Mouse (Mus musculus) embryonic facial prominence, embryonic 10.5 days (tissue): ENCODE data around the gene Ncbp2. TPM values are rescaled to one million over a fixed set of nuclear protein-coding genes. Genes with fewer than 3 reads are reported as not detected.

Source experiments
- DNase-seq: peaks from one replicate; pipeline ENCODE4 v3.0.0-alpha.2; 2017; ENCODE audit warnings: low spot score
- H3K27ac ChIP-seq: fragments of 300-500 bp; sonication (generic); replicated peaks from 2 replicates; pipeline ENCODE4 v1.5.1; 2016; ENCODE audit warnings: mild to moderate bottlenecking
- H3K27me3 ChIP-seq: fragments of 300-500 bp; sonication (generic); replicated peaks from 2 replicates; pipeline ENCODE4 v1.6.1; 2016; ENCODE audit warnings: low read depth, mild to moderate bottlenecking; ENCODE audit not compliant: poor library complexity, severe bottlenecking
- H3K36me3 ChIP-seq: fragments of 300-500 bp; sonication (generic); replicated peaks from 2 replicates; pipeline ENCODE4 v1.6.1; 2016; ENCODE audit warnings: mild to moderate bottlenecking, moderate library complexity
- H3K4me1 ChIP-seq: fragments of 300-500 bp; sonication (generic); 2 replicates; pipeline ENCODE4 v1.6.1; 2016
- H3K4me3 ChIP-seq: fragments of 300-500 bp; sonication (generic); 2 replicates; pipeline ENCODE4 v1.5.1; 2016; ENCODE audit warnings: mild to moderate bottlenecking, moderate library complexity
- H3K9me3 ChIP-seq: fragments of 300-500 bp; sonication (generic); 2 replicates; pipeline ENCODE4 v1.6.1; 2016; ENCODE audit warnings: mild to moderate bottlenecking
- WGBS: fragments of 180-500 bp; shearing (Covaris S2); methylation state at CpG from one replicate; pipeline ENCODE4 v1.1.7; 2016; 5-methylcytosine and 5-hydroxymethylcytosine counted together
- polyA plus RNA-seq: library from polyadenylated mRNA; unstranded; fragments of >200 nt; fragmentation: Nextera tagmentation; extraction: Ambion mirVana; gene quantifications from 2 replicates; pipeline ENCODE4 v1.2.1, GENCODE M21; 2016

Ncbp2 gene
- polyA plus RNA-seq, result 139 and 145 TPM in 2 replicates

GRCm38 (mm10) chr16:31948345-31948774 is at the start of gene Ncbp2, which contains the start of gene 0610012G03Rik:
TSS of gene Ncbp2 (plus strand) at chr16:31948513.
TSS of gene 0610012G03Rik (minus strand) at chr16:31948494.
- H3K27ac ChIP-seq, result peak within 1 kb of the TSS; percentile 90
- no peaks in the 10 kb centered on the region for H3K9me3 ChIP-seq
- H3K4me3 ChIP-seq, result peak within 1 kb of the TSS; percentile 82
- peaks cover 38% of the 10 kb centered on the region for H3K4me1 ChIP-seq
- peaks cover 55% of the 10 kb centered on the region for H3K36me3 ChIP-seq
- peak; percentile 97 for DNase-seq
- whole genome bisulfite sequencing, result under 1% methylated on average over 55 of the region's 55 CpGs
- no peaks in the 10 kb centered on the region for H3K27me3 ChIP-seq

GRCm38 (mm10) chr16:31898546-31899326 is 49.6 kb upstream of the Ncbp2 start:
- H3K36me3 ChIP-seq, result no peaks in the 10 kb centered on the region
- 86% methylated on average over 18 of the region's 18 CpGs for WGBS
- no peak for DNase-seq
- H3K9me3 ChIP-seq, result peaks cover 6% of the 10 kb centered on the region; the same call in 1 of the 2 replicates
- no peak overlapping the region; the same call in 1 of the 2 replicates for H3K27ac ChIP-seq
- H3K4me3 ChIP-seq, result no peak overlapping the region
- peaks cover 24% of the 10 kb centered on the region; the same call in 1 of the 2 replicates for H3K27me3 ChIP-seq
- peaks cover 23% of the 10 kb centered on the region for H3K4me1 ChIP-seq

GRCm38 (mm10) chr16:31901886-31902285 is 46.4 kb upstream of the Ncbp2 start:
- Histone ChIP-seq H3K4me1 (peaks cover 30% of the 10 kb centered on the region), H3K36me3 (no peaks in the 10 kb centered on the region), H3K27ac (no peak overlapping the region), H3K9me3 (peaks cover 6% of the 10 kb centered on the region; the same call in 1 of the 2 replicates), H3K4me3 (no peak overlapping the region), H3K27me3 (peaks cover 23% of the 10 kb centered on the region)
- WGBS, result 89% methylated on average over 1 of the region's 1 CpGs
- no peak for DNase-seq

- Histone ChIP-seq H3K9me3 (peaks cover 6% of the 10 kb centered on the region; the same call in 1 of the 2 replicates), H3K4me3 (no peak overlapping the region), H3K27ac (no peak overlapping the region), H3K27me3 (peaks cover 20% of the 10 kb centered on the region), H3K36me3 (no peaks in the 10 kb centered on the region), H3K4me1 (peaks cover 21% of the 10 kb centered on the region)
- no peak for DNase-seq
- 88% methylated on average over 8 of the region's 8 CpGs for WGBS
Measured at GRCm38 (mm10) chr16:31903239-31903638, 45.1 kb upstream of the Ncbp2 start.

GRCm38 (mm10) chr16:31905331-31905730 is 43.0 kb upstream of the Ncbp2 start:
- 74% methylated on average over 4 of the region's 4 CpGs for WGBS
- Histone ChIP-seq H3K36me3 (no peaks in the 10 kb centered on the region), H3K4me1 (peaks cover 17% of the 10 kb centered on the region), H3K27ac (no peak overlapping the region), H3K9me3 (peaks cover under 1% of the 10 kb centered on the region; the same call in 1 of the 2 replicates), H3K27me3 (peaks cover 32% of the 10 kb centered on the region), H3K4me3 (no peak overlapping the region)
- no peak for DNase-seq

- peak; percentile 37 for DNase-seq
- Histone ChIP-seq H3K27me3 (peaks cover 32% of the 10 kb centered on the region), H3K9me3 (no peaks in the 10 kb centered on the region), H3K4me1 (peaks cover 17% of the 10 kb centered on the region), H3K27ac (peak overlapping the region; percentile 32; the same call in 1 of the 2 replicates), H3K4me3 (peak overlapping the region; percentile 45), H3K36me3 (no peaks in the 10 kb centered on the region)
- 31% methylated on average over 20 of the region's 20 CpGs for WGBS
Measured at GRCm38 (mm10) chr16:31905891-31906825, 42.2 kb upstream of the Ncbp2 start.

GRCm38 (mm10) chr16:31906896-31907295 is 41.4 kb upstream of the Ncbp2 start:
- Histone ChIP-seq H3K36me3 (no peaks in the 10 kb centered on the region), H3K27ac (peak overlapping the region; percentile 32; the same call in 1 of the 2 replicates), H3K4me3 (peak overlapping the region; percentile 45), H3K4me1 (peaks cover 17% of the 10 kb centered on the region), H3K27me3 (peaks cover 32% of the 10 kb centered on the region), H3K9me3 (no peaks in the 10 kb centered on the region)
- 16% methylated on average over 9 of the region's 9 CpGs for WGBS
- peak; percentile 55 for DNase-seq

GRCm38 (mm10) chr16:31908959-31909358 is 39.4 kb upstream of the Ncbp2 start:
- peaks cover 32% of the 10 kb centered on the region for H3K27me3 ChIP-seq
- H3K36me3 ChIP-seq, result no peaks in the 10 kb centered on the region
- H3K27ac ChIP-seq, result no peak overlapping the region
- no peaks in the 10 kb centered on the region for H3K9me3 ChIP-seq
- H3K4me1 ChIP-seq, result peaks cover 17% of the 10 kb centered on the region
- H3K4me3 ChIP-seq, result no peak overlapping the region
- no peak for DNase-seq
- WGBS, result 68% methylated on average over 11 of the region's 11 CpGs

GRCm38 (mm10) chr16:31910281-31910847 is 37.9 kb upstream of the Ncbp2 start:
- WGBS, result 75% methylated on average over 10 of the region's 10 CpGs

GRCm38 (mm10) chr16:31917776-31918175 is 30.5 kb upstream of the Ncbp2 start:
- no peaks in the 10 kb centered on the region for H3K36me3 ChIP-seq
- no peak overlapping the region for H3K27ac ChIP-seq
- no peak for DNase-seq
- WGBS, result 79% methylated on average over 11 of the region's 11 CpGs
- no peaks in the 10 kb centered on the region for H3K9me3 ChIP-seq
- no peaks in the 10 kb centered on the region for H3K27me3 ChIP-seq
- H3K4me1 ChIP-seq, result peaks cover 5% of the 10 kb centered on the region; the same call in 1 of the 2 replicates
- H3K4me3 ChIP-seq, result no peak overlapping the region

More at GRCm38 (mm10) chr16:31910281-31910847, 37.9 kb upstream of the Ncbp2 start:
- H3K36me3 ChIP-seq, result no peaks in the 10 kb centered on the region
- H3K27me3 ChIP-seq, result peaks cover 32% of the 10 kb centered on the region
- H3K4me1 ChIP-seq, result peaks cover 17% of the 10 kb centered on the region
- no peaks in the 10 kb centered on the region for H3K9me3 ChIP-seq
- no peak overlapping the region for H3K4me3 ChIP-seq
- H3K27ac ChIP-seq, result no peak overlapping the region
- DNase-seq, result no peak

GRCm38 (mm10) chr16:31918248-31918724 is 30.0 kb upstream of the Ncbp2 start:
- peaks cover 5% of the 10 kb centered on the region; the same call in 1 of the 2 replicates for H3K4me1 ChIP-seq
- WGBS, result 6% methylated on average over 14 of the region's 14 CpGs
- DNase-seq, result peak; percentile 81
- H3K36me3 ChIP-seq, result no peaks in the 10 kb centered on the region
- H3K4me3 ChIP-seq, result peak overlapping the region; percentile 35
- no peaks in the 10 kb centered on the region for H3K9me3 ChIP-seq
- H3K27me3 ChIP-seq, result no peaks in the 10 kb centered on the region
- H3K27ac ChIP-seq, result 0 out of 2 replicates have a peak overlapping the region, but pooled peaks have one; percentile 51

- WGBS, result 87% methylated on average over 6 of the region's 6 CpGs
- H3K4me3 ChIP-seq, result no peak overlapping the region
- H3K27ac ChIP-seq, result no peak overlapping the region
- H3K4me1 ChIP-seq, result peaks cover 17% of the 10 kb centered on the region
- H3K9me3 ChIP-seq, result no peaks in the 10 kb centered on the region
- no peak for DNase-seq
- no peaks in the 10 kb centered on the region for H3K36me3 ChIP-seq
- no peaks in the 10 kb centered on the region for H3K27me3 ChIP-seq
Measured at GRCm38 (mm10) chr16:31924368-31924767, 23.9 kb upstream of the Ncbp2 start.
